Mouse (Mus musculus): ENCODE measurements around the gene Man1c1.

GRCm38 (mm10) chr4:134548169-134548938 lies 155.7 kb downstream of the Man1c1 start:
- TF ChIP-seq CTCF (IDR thresholded peaks at IDR 0.05; ENCODE audit: borderline replicate concordance, insufficient read depth, low read length): no peak
- TF ChIP-seq POLR2A (IDR thresholded peaks at IDR 0.05; ENCODE audit: low read depth, low read length): no peak
